Mouse (Mus musculus) lung, embryonic 16.5 days (tissue): ENCODE data around the gene Smpdl3b. TPM values are rescaled to one million over a fixed set of nuclear protein-coding genes. Genes with fewer than 3 reads are reported as not detected.

Source experiments
- ATAC-seq: fragments of 200-750 bp; cut with Nextera tagmentation; 2 replicates; pipeline ENCODE4 v1.8.0; 2017; ENCODE audit warnings: low read depth, mild to moderate bottlenecking, moderate library complexity
- H3K27ac ChIP-seq: fragments of 300-500 bp; sonication (generic); 2 replicates; pipeline ENCODE4 v1.5.1; 2014; ENCODE audit warnings: mild to moderate bottlenecking, control low read depth, low read length
- H3K27me3 ChIP-seq: fragments of 300-500 bp; sonication (generic); 2 replicates; pipeline ENCODE4 v1.6.1; 2014; ENCODE audit warnings: low read depth, low read length, mixed read lengths; ENCODE audit not compliant: control insufficient read depth, insufficient read depth
- H3K36me3 ChIP-seq: fragments of 300-500 bp; sonication (generic); 2 replicates; pipeline ENCODE4 v1.6.1; 2014; ENCODE audit warnings: low read length; ENCODE audit not compliant: control insufficient read depth, insufficient read depth
- H3K4me1 ChIP-seq: fragments of 300-500 bp; sonication (generic); replicated peaks from 2 replicates; pipeline ENCODE4 v1.6.1; 2014; ENCODE audit warnings: low read length, mixed read lengths; ENCODE audit not compliant: control insufficient read depth, insufficient read depth
- H3K4me2 ChIP-seq: fragments of 300-500 bp; sonication (generic); 2 replicates; pipeline ENCODE4 v1.6.1; 2014; ENCODE audit warnings: low read depth, low read length, control low read depth
- H3K4me3 ChIP-seq: fragments of 300-500 bp; sonication (generic); 2 replicates; pipeline ENCODE4 v1.5.1; 2014; ENCODE audit warnings: mild to moderate bottlenecking, low read length, control low read depth
- H3K9ac ChIP-seq: fragments of 300-500 bp; sonication (generic); 2 replicates; pipeline ENCODE4 v1.6.1; 2014; ENCODE audit warnings: low read length, control low read depth
- H3K9me3 ChIP-seq: fragments of 300-500 bp; sonication (generic); 2 replicates; pipeline ENCODE4 v1.6.1; 2016; ENCODE audit warnings: low read length; ENCODE audit not compliant: control insufficient read depth
- WGBS: fragments of 180-500 bp; shearing (Covaris S2); extraction: QIAGEN DNeasy Blood & Tissue Kit; methylation state at CpG from one replicate; pipeline ENCODE4 v1.1.7; 2014; 5-methylcytosine and 5-hydroxymethylcytosine counted together
- polyA plus RNA-seq: library from polyadenylated mRNA; unstranded; fragments of >200 nt; fragmentation: Nextera tagmentation; extraction: Ambion mirVana; gene quantifications from 2 replicates; pipeline ENCODE4 v1.2.1, GENCODE M21; 2015

Gene Smpdl3b
- polyA plus RNA-seq, 1 experiment from 2014 or later = 6.0 TPM

GRCm38 (mm10) chr4:132789731-132790130 lies 32.7 kb upstream of the Smpdl3b start:
- no peak overlapping the region for H3K9ac ChIP-seq
- H3K4me1 ChIP-seq = no peaks in the 10 kb centered on the region
- WGBS = 82% methylated on average over 8 of the region's 8 CpGs
- no peak overlapping the region for H3K27ac ChIP-seq
- no peaks in the 10 kb centered on the region for H3K9me3 ChIP-seq
- ATAC-seq = no peak
- H3K4me3 ChIP-seq = no peak overlapping the region
- no peak overlapping the region for H3K4me2 ChIP-seq
- H3K27me3 ChIP-seq = peaks cover 1% of the 10 kb centered on the region
- H3K36me3 ChIP-seq = no peaks in the 10 kb centered on the region

GRCm38 (mm10) chr4:132785228-132785627 lies 28.2 kb upstream of the Smpdl3b start:
- H3K36me3 ChIP-seq = no peaks in the 10 kb centered on the region
- 88% methylated on average over 12 of the region's 13 CpGs for WGBS
- no peak for ATAC-seq
- no peaks in the 10 kb centered on the region for H3K27me3 ChIP-seq
- no peak overlapping the region for H3K27ac ChIP-seq
- no peak overlapping the region for H3K4me3 ChIP-seq
- H3K9me3 ChIP-seq = no peaks in the 10 kb centered on the region
- no peak overlapping the region for H3K9ac ChIP-seq
- H3K4me1 ChIP-seq = no peaks in the 10 kb centered on the region
- H3K4me2 ChIP-seq = no peak overlapping the region

GRCm38 (mm10) chr4:132783732-132784131 lies 26.7 kb upstream of the Smpdl3b start:
- H3K4me1 ChIP-seq = no peaks in the 10 kb centered on the region
- H3K27ac ChIP-seq = no peak overlapping the region
- H3K36me3 ChIP-seq = peaks cover 8% of the 10 kb centered on the region; the same call in 1 of the 2 replicates
- no peak overlapping the region for H3K9ac ChIP-seq
- H3K9me3 ChIP-seq = no peaks in the 10 kb centered on the region
- 78% methylated on average over 2 of the region's 2 CpGs for WGBS
- H3K4me2 ChIP-seq = no peak overlapping the region
- H3K4me3 ChIP-seq = no peak overlapping the region
- no peaks in the 10 kb centered on the region for H3K27me3 ChIP-seq
- ATAC-seq = no peak

GRCm38 (mm10) chr4:132780288-132780687 lies 23.2 kb upstream of the Smpdl3b start:
- Histone ChIP-seq H3K9ac (no peak overlapping the region), H3K27ac (no peak overlapping the region), H3K36me3 (peaks cover 38% of the 10 kb centered on the region), H3K4me3 (no peak overlapping the region), H3K9me3 (no peaks in the 10 kb centered on the region), H3K27me3 (no peaks in the 10 kb centered on the region), H3K4me2 (no peak overlapping the region), H3K4me1 (no peaks in the 10 kb centered on the region)
- ATAC-seq = no peak
- WGBS = 83% methylated on average over 4 of the region's 4 CpGs

- no peak for ATAC-seq
- Histone ChIP-seq H3K36me3 (peaks cover 50% of the 10 kb centered on the region), H3K4me1 (no peaks in the 10 kb centered on the region)
Measured at GRCm38 (mm10) chr4:132778562-132779201, 21.6 kb upstream of the Smpdl3b start.

GRCm38 (mm10) chr4:132776764-132777163 lies 19.7 kb upstream of the Smpdl3b start:
- H3K27me3 ChIP-seq = no peaks in the 10 kb centered on the region
- no peaks in the 10 kb centered on the region for H3K4me1 ChIP-seq
- no peak overlapping the region for H3K4me3 ChIP-seq
- H3K4me2 ChIP-seq = no peak overlapping the region
- H3K27ac ChIP-seq = no peak overlapping the region
- no peak for ATAC-seq
- H3K9me3 ChIP-seq = no peaks in the 10 kb centered on the region
- no peak overlapping the region for H3K9ac ChIP-seq
- 84% methylated on average over 5 of the region's 5 CpGs for WGBS
- H3K36me3 ChIP-seq = peaks cover 63% of the 10 kb centered on the region

More at GRCm38 (mm10) chr4:132778562-132779201, 21.6 kb upstream of the Smpdl3b start:
- Histone ChIP-seq H3K4me3 (no peak overlapping the region), H3K27me3 (no peaks in the 10 kb centered on the region), H3K4me2 (no peak overlapping the region), H3K9ac (no peak overlapping the region), H3K27ac (no peak overlapping the region), H3K9me3 (no peaks in the 10 kb centered on the region)
- 87% methylated on average over 6 of the region's 6 CpGs for whole genome bisulfite sequencing

- H3K27me3 ChIP-seq = no peaks in the 10 kb centered on the region
- H3K4me3 ChIP-seq = no peak overlapping the region
- H3K36me3 ChIP-seq = peaks cover 72% of the 10 kb centered on the region
- H3K4me1 ChIP-seq = no peaks in the 10 kb centered on the region
- H3K27ac ChIP-seq = no peak overlapping the region
- no peak overlapping the region for H3K4me2 ChIP-seq
- no peak for ATAC-seq
- H3K9me3 ChIP-seq = no peaks in the 10 kb centered on the region
- 77% methylated on average over 3 of the region's 3 CpGs for WGBS
- no peak overlapping the region for H3K9ac ChIP-seq
Measured at GRCm38 (mm10) chr4:132774905-132775304, 17.9 kb upstream of the Smpdl3b start.

GRCm38 (mm10) chr4:132771776-132772175 lies 14.7 kb upstream of the Smpdl3b start:
- peaks cover 49% of the 10 kb centered on the region for H3K36me3 ChIP-seq
- H3K9ac ChIP-seq = no peak overlapping the region
- peaks cover 7% of the 10 kb centered on the region for H3K4me1 ChIP-seq
- WGBS = 73% methylated on average over 9 of the region's 9 CpGs
- H3K9me3 ChIP-seq = no peaks in the 10 kb centered on the region
- no peak overlapping the region for H3K4me2 ChIP-seq
- H3K27me3 ChIP-seq = no peaks in the 10 kb centered on the region
- no peak overlapping the region for H3K27ac ChIP-seq
- H3K4me3 ChIP-seq = no peak overlapping the region
- no peak for ATAC-seq

- under 1% methylated on average over 70 of the region's 71 CpGs for WGBS
- peak within 1 kb of the TSS; percentile 75 for H3K27ac ChIP-seq
- no peaks in the 10 kb centered on the region for H3K9me3 ChIP-seq
- peak within 1 kb of the TSS; percentile 68 for H3K4me2 ChIP-seq
- peaks cover 21% of the 10 kb centered on the region for H3K36me3 ChIP-seq
- H3K9ac ChIP-seq = peak within 1 kb of the TSS; percentile 90
- H3K4me1 ChIP-seq = peaks cover 7% of the 10 kb centered on the region
- no peaks in the 10 kb centered on the region for H3K27me3 ChIP-seq
- peak within 1 kb of the TSS; percentile 90 for H3K4me3 ChIP-seq
- ATAC-seq = peak; percentile 98
Measured at GRCm38 (mm10) chr4:132767914-132768876, 11.1 kb upstream of the Smpdl3b start, which contains the start of gene Rpa2. Gene Rpa2, plus strand, starts transcription at chr4:132768332.
